Mouse (Mus musculus): ENCODE data around the gene Arid3a. TPM values are rescaled to one million over a fixed set of nuclear protein-coding genes. Genes with fewer than 3 reads are reported as not detected.

Gene Arid3a
- polyA plus RNA-seq, 1 experiment: 36.5 TPM

DNA sequence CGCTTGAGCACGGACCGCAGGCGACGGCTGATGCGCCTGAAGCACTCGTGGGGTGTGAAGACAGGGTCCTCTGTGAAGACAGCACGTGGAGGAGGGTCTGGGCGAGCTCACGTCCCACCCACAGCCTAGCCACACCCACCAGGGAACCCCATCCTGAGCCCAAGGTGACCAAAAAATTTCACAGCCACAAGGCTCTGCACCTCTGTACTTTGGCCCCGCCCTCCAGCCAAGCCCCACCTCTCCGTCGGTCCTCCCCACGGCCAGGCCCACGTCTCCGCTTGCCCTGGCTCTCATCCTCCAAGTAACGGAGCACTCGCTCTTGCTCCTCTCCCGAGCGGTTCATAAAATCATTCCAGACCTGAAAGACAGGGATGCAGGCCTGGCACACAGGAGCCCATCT, 14.4 kb upstream of the Arid3a start:
- Histone ChIP-seq H3K4me3 (ENCODE audit: low read depth, low read length) (no peak overlapping the region), H3K4me1 (ENCODE audit: control insufficient read depth, insufficient read depth, low read length) (no peaks in the 10 kb centered on the region), H3K27ac (ENCODE audit: insufficient read depth, low read length) (no peak overlapping the region), H3K9me3 (replicated peaks; ENCODE audit: control insufficient read depth, insufficient read depth, low read length, poor library complexity, severe bottlenecking) (no peaks in the 10 kb centered on the region), H3K36me3 (ENCODE audit: control insufficient read depth, insufficient read depth, low read length, poor library complexity, severe bottlenecking) (no peaks in the 10 kb centered on the region), H3K27me3 (ENCODE audit: control insufficient read depth, insufficient read depth, low read length, poor library complexity, severe bottlenecking) (no peaks in the 10 kb centered on the region), H3K9ac (ENCODE audit: low read depth, poor library complexity, severe bottlenecking) (no peak overlapping the region)
- no peak for TF ChIP-seq POLR2A (IDR thresholded peaks at IDR 0.05; ENCODE audit: insufficient read depth, low read length)
- no peak for TF ChIP-seq EP300 (IDR thresholded peaks at IDR 0.05; ENCODE audit: insufficient read depth, low read depth, low read length)
- no peak for TF ChIP-seq CTCF (IDR thresholded peaks at IDR 0.05; ENCODE audit: low read depth, low read length)

DNA sequence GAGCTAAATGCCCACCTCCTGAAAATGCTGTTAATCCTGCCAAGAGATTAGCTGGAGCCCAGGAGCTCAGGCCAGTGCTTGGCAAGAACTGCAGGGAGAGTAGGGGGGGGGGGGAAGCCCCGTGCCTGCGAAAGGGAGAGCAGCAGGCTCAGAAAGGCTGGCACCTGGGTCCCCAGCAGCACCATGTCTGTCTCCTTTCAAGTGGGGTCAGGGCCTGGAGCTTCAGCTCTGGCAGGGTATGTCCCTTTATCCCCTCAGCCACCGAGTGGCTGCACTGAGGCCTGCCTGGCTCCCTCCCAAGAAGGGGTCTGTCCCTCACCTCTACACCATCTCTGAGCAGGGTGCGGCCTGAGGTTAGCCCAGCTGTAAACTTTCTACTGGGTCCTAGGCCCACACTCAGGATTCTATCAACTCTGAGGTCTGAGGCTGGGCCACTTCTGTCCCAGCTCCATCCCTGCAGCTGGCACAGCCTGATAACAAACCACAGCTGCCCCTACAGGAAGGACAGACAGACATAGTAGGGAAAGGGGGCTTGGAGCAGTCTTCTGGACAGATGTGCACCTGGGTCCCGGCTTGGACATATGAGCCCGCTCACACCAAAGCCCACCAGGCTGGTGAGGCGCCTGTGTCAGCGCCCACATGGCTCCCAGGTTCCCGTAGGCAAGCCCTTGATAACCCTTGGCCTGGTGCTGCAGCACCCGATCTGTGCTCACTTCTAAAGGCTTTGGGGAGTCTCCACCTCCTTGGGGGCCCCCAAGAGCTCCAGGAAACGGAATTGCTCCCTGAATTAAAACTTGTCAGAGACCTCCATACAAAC, 12.5 kb upstream of the Arid3a start:
- H3K27me3 ChIP-seq (ENCODE audit: control insufficient read depth, insufficient read depth, low read length, poor library complexity, severe bottlenecking): no peaks in the 10 kb centered on the region
- no peaks in the 10 kb centered on the region for H3K9me3 ChIP-seq (replicated peaks; ENCODE audit: control insufficient read depth, insufficient read depth, low read length, poor library complexity, severe bottlenecking)
- no peak overlapping the region for H3K4me3 ChIP-seq (ENCODE audit: low read depth, low read length)
- TF ChIP-seq POLR2A (IDR thresholded peaks at IDR 0.05; ENCODE audit: insufficient read depth, low read length): no peak
- no peak for TF ChIP-seq CTCF (IDR thresholded peaks at IDR 0.05; ENCODE audit: low read depth, low read length)
- TF ChIP-seq EP300 (IDR thresholded peaks at IDR 0.05; ENCODE audit: insufficient read depth, low read depth, low read length): no peak
- H3K9ac ChIP-seq (ENCODE audit: low read depth, poor library complexity, severe bottlenecking): no peak overlapping the region
- no peak overlapping the region for H3K27ac ChIP-seq (ENCODE audit: insufficient read depth, low read length)
- H3K36me3 ChIP-seq (ENCODE audit: control insufficient read depth, insufficient read depth, low read length, poor library complexity, severe bottlenecking): no peaks in the 10 kb centered on the region
- no peaks in the 10 kb centered on the region for H3K4me1 ChIP-seq (ENCODE audit: control insufficient read depth, insufficient read depth, low read length)

DNA sequence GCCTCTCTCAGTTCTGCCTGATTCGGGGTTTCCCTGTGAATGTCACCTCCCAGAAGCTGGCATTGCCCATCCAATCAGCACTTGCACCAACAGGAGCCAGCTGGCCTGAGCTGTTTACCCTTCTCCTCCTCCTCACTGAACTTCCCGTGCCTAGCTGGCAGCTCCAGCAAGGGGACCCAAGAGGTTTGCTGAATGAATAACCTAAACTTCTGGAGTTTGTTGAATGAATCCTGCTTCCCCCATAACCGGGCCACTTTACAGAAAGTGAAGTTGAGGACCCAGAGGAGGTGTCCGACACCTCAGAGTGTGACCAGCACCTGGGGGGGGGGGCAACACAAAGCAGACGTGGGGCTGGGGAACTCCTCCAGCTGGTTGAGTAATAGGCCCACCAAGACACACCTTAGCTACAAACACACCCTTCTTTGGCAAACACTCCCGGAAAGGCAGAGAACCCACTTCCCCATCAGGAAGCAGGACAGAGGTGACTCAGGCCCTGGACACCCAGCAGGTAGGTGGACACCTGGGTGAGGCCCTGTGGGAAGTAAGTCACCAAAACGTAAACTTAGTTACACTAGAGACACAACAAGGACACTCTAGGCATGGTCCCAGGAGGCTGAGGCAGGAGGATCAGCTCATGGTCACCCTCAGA, 11.8 kb upstream of the Arid3a start:
- TF ChIP-seq CTCF (IDR thresholded peaks at IDR 0.05; ENCODE audit: low read depth, low read length): no peak
- TF ChIP-seq EP300 (IDR thresholded peaks at IDR 0.05; ENCODE audit: insufficient read depth, low read depth, low read length): no peak
- no peak for TF ChIP-seq POLR2A (IDR thresholded peaks at IDR 0.05; ENCODE audit: insufficient read depth, low read length)
- Histone ChIP-seq H3K36me3 (ENCODE audit: control insufficient read depth, insufficient read depth, low read length, poor library complexity, severe bottlenecking) (no peaks in the 10 kb centered on the region), H3K9me3 (replicated peaks; ENCODE audit: control insufficient read depth, insufficient read depth, low read length, poor library complexity, severe bottlenecking) (no peaks in the 10 kb centered on the region), H3K4me1 (ENCODE audit: control insufficient read depth, insufficient read depth, low read length) (peaks cover 1% of the 10 kb centered on the region), H3K9ac (ENCODE audit: low read depth, poor library complexity, severe bottlenecking) (no peak overlapping the region), H3K27ac (ENCODE audit: insufficient read depth, low read length) (no peak overlapping the region), H3K27me3 (ENCODE audit: control insufficient read depth, insufficient read depth, low read length, poor library complexity, severe bottlenecking) (no peaks in the 10 kb centered on the region), H3K4me3 (ENCODE audit: low read depth, low read length) (no peak overlapping the region)

DNA sequence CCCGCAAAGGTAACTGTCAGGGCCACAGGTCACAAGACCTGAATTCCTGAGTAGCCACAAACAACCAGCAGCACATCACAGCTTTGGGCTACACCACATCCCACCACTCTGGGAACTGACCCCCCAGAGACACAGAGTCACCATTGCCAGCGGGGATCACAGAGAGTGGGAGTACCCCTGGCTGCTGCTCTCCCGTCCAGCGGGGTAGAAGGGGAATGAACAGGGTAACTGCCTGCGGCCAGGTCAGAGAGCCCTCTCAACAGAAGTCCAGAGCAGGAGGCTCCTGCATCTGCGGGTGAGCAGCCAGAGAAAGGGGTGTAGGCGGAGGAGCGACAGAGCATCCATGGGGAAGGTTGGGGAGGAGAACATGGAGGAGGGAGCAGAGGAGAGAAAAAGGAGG, 10.8 kb upstream of the Arid3a start:
- no peak for TF ChIP-seq POLR2A (IDR thresholded peaks at IDR 0.05; ENCODE audit: insufficient read depth, low read length)
- no peak for TF ChIP-seq EP300 (IDR thresholded peaks at IDR 0.05; ENCODE audit: insufficient read depth, low read depth, low read length)
- TF ChIP-seq CTCF (IDR thresholded peaks at IDR 0.05; ENCODE audit: low read depth, low read length): no peak
- no peak overlapping the region for H3K27ac ChIP-seq (ENCODE audit: insufficient read depth, low read length)
- no peaks in the 10 kb centered on the region for H3K27me3 ChIP-seq (ENCODE audit: control insufficient read depth, insufficient read depth, low read length, poor library complexity, severe bottlenecking)
- no peaks in the 10 kb centered on the region for H3K9me3 ChIP-seq (replicated peaks; ENCODE audit: control insufficient read depth, insufficient read depth, low read length, poor library complexity, severe bottlenecking)
- peak overlapping the region; percentile 74 for H3K4me3 ChIP-seq (ENCODE audit: low read depth, low read length)
- peak overlapping the region; percentile 73 for H3K9ac ChIP-seq (ENCODE audit: low read depth, poor library complexity, severe bottlenecking)
- H3K4me1 ChIP-seq (ENCODE audit: control insufficient read depth, insufficient read depth, low read length): peaks cover 7% of the 10 kb centered on the region
- no peaks in the 10 kb centered on the region for H3K36me3 ChIP-seq (ENCODE audit: control insufficient read depth, insufficient read depth, low read length, poor library complexity, severe bottlenecking)

DNA sequence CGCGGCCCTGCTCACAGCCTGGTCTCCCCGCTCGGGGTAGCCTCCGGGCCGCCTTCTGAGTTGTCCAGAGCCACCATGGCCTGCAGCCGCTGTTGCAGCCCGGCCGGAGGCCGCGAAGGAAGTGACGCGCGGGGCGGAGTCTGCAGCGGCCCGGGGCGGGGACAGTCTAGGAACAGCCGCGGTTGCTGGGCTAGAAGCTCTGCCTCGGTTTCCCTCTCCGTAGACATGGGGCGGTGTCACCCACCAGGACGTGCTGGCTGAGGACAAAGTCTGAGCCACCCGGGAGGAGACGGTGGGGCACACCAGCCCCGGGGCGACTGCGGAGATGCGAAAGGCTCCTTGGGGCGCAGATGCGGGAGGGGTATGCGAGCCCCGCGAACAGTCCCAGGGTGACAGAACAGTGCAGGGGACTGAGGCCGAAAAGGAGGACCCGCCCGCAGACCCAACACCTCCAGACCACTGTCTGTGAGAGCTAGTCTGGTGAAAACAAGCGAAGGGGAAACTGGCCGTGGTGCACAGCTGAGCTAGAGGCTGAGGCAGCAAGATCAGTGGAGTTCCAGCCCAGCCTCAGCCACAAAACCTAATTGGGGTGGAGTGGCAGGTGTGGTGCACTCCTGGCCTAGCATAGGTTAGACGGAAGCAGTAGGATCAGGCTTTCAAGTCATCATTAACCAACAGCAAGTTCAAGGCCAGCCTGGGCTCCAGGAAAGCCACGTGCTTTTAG, 9.9 kb upstream of the Arid3a start, which contains the start of gene Kiss1r:
TSS of gene Kiss1r (plus strand) at position 164 of the 724 bp plus-strand sequence.
- Histone ChIP-seq H3K36me3 (ENCODE audit: control insufficient read depth, insufficient read depth, low read length, poor library complexity, severe bottlenecking) (no peaks in the 10 kb centered on the region), H3K9me3 (replicated peaks; ENCODE audit: control insufficient read depth, insufficient read depth, low read length, poor library complexity, severe bottlenecking) (no peaks in the 10 kb centered on the region), H3K4me3 (ENCODE audit: low read depth, low read length) (peak within 1 kb of the TSS; percentile 74), H3K4me1 (ENCODE audit: control insufficient read depth, insufficient read depth, low read length) (peaks cover 7% of the 10 kb centered on the region), H3K27ac (ENCODE audit: insufficient read depth, low read length) (no peak within 1 kb of the TSS), H3K9ac (ENCODE audit: low read depth, poor library complexity, severe bottlenecking) (peak within 1 kb of the TSS; percentile 73), H3K27me3 (ENCODE audit: control insufficient read depth, insufficient read depth, low read length, poor library complexity, severe bottlenecking) (no peaks in the 10 kb centered on the region)
- TF ChIP-seq EP300 (IDR thresholded peaks at IDR 0.05; ENCODE audit: insufficient read depth, low read depth, low read length) (no peak), POLR2A (IDR thresholded peaks at IDR 0.05; ENCODE audit: insufficient read depth, low read length) (peak; percentile 34), CTCF (IDR thresholded peaks at IDR 0.05; ENCODE audit: low read depth, low read length) (no peak)
